Mouse (Mus musculus): Measurements from ENCODE around the gene Pank3. TPM values are rescaled to one million over a fixed set of nuclear protein-coding genes. Genes with fewer than 3 reads are reported as not detected.

Gene Pank3
- total and polyA plus RNA-seq, 3 experiments, result 12.0 to 20.7 (median 19.6) TPM

DNA sequence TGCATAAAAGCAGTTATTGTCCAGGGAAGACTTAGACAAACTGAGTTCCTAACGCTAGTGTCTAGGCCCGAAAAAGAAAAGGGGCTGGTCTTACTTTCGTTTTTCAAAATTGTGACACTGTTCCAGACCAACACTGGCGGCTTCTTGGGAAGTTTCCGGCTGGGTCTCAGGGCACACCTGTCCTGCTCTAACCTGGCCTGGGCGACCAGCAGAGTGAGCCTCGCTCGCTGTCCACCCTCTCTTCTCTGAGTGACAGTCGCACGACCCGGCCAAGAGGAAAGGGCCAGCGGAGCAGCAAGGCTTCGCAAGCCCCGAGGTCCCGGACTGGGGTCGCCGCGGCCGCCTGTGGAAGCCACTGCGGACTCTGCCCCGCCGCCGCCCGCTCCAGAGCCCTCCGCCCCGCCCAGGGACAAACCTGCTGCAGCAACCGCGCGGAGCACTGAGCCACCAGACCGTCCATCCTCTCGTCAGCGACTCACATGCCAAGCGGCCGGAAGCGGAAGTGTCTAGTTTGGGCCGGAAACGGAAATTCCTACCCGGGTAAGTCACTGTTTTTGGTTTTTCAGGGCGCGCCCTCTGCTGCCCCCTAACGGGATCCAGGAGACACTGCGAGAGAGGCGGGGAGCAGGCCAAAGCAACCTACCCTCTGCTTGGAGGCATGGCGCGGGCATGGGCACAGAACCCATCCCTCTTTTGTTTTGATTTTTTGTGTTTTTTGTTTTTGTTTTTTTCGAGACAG lies 64.9 kb downstream of the Pank3 start, which contains the start of gene Rars (continued):
- TF ChIP-seq USF2 (IDR thresholded peaks at IDR 0.05; ENCODE audit: borderline replicate concordance in 1 of 2, insufficient read depth in 1 of 2, low read depth in 1 of 2, low read length in 2 of 2) (no peak), MYC (IDR thresholded peaks at IDR 0.05; ENCODE audit: low read depth, low read length) (peak; percentile 87), TAL1 (IDR thresholded peaks at IDR 0.05; ENCODE audit: low read length) (no peak)

GRCm38 (mm10) chr11:35837156-35838126 lies 68.2 kb downstream of the Pank3 start:
- Histone ChIP-seq H3K27ac (ENCODE audit: control insufficient read depth, low read depth, low read length) (peak overlapping the region; percentile 26), H3K36me3 (ENCODE audit: control insufficient read depth in 1 of 2, insufficient read depth in 2 of 2, low read length in 2 of 2) (peaks cover 7 to 16% of the 10 kb centered on the region in 2 experiments), H3K27me3 (ENCODE audit: control insufficient read depth in 1 of 2, insufficient read depth in 2 of 2, low read length in 2 of 2) (no peaks in the 10 kb centered on the region), H3K9ac (ENCODE audit: control insufficient read depth, low read depth, low read length, poor library complexity, severe bottlenecking) (peak overlapping the region; percentile 61), H3K79me2 (ENCODE audit: control insufficient read depth, insufficient read depth, low read length, poor library complexity) (peaks cover 18% of the 10 kb centered on the region), H3K4me1 (ENCODE audit: control insufficient read depth in 1 of 2, insufficient read depth in 2 of 2, low read length in 2 of 2) (peaks cover 12 to 17% of the 10 kb centered on the region in 2 experiments), H3K9me3 (replicated peaks; ENCODE audit: insufficient read depth, low read length) (no peaks in the 10 kb centered on the region), H3K4me3 (ENCODE audit: control insufficient read depth in 1 of 2, insufficient read depth in 1 of 2, low read depth in 2 of 2, low read length in 2 of 2) (peak overlapping the region; percentile 44 to 84)
- TF ChIP-seq POLR2AphosphoS5 (IDR thresholded peaks at IDR 0.05; ENCODE audit: borderline replicate concordance, low read depth, low read length), result no peak
- peak; percentile 78; the same call in 1 of the 2 replicates for TF ChIP-seq MEF2A (IDR thresholded peaks at IDR 0.05; ENCODE audit: extremely low read depth, insufficient replicate concordance, low read depth, low read length, poor library complexity, severe bottlenecking)
- TF ChIP-seq ZKSCAN1 (IDR thresholded peaks at IDR 0.05; ENCODE audit: low read depth, low read length), result no peak
- TF ChIP-seq RCOR1 (IDR thresholded peaks at IDR 0.05; ENCODE audit: low read depth, low read length), result peak; percentile 50; the same call in 1 of the 2 replicates
- no peak for TF ChIP-seq TBP (IDR thresholded peaks at IDR 0.05; ENCODE audit: low read depth, low read length)
- TF ChIP-seq CTCF (IDR thresholded peaks at IDR 0.05 in 2 of 3, conservative IDR thresholded peaks at IDR 0.05 in 1 of 3; ENCODE audit: control insufficient read depth in 1 of 3, insufficient read depth in 1 of 3, low read depth in 2 of 3, low read length in 3 of 3, poor library complexity in 1 of 3, severe bottlenecking in 1 of 3), result peak; percentile 24 to 52 (median 50); a peak in 5 of 6 replicates
- TF ChIP-seq ZNF384 (IDR thresholded peaks at IDR 0.05; ENCODE audit: low read depth, low read length), result no peak
- TF ChIP-seq NELFE (IDR thresholded peaks at IDR 0.05; ENCODE audit: low read depth, low read length), result no peak
- no peak for TF ChIP-seq ZC3H11A (IDR thresholded peaks at IDR 0.05; ENCODE audit: low read depth, low read length)
- TF ChIP-seq TAL1 (IDR thresholded peaks at IDR 0.05; ENCODE audit: low read length), result no peak
- peak; percentile 60; the same call in 1 of the 2 replicates for TF ChIP-seq GATA1 (IDR thresholded peaks at IDR 0.05; ENCODE audit: low read depth, low read length)
- TF ChIP-seq POLR2A (IDR thresholded peaks at IDR 0.05; ENCODE audit: control insufficient read depth in 1 of 2, insufficient read depth in 1 of 2, low read depth in 1 of 2, low read length in 2 of 2, poor library complexity in 1 of 2), result no peak
- TF ChIP-seq ETS1 (IDR thresholded peaks at IDR 0.05; ENCODE audit: low read depth, low read length), result no peak
- no peak for TF ChIP-seq MAFK (IDR thresholded peaks at IDR 0.05; ENCODE audit: borderline replicate concordance, low read depth, low read length)
- no peak for TF ChIP-seq HCFC1 (IDR thresholded peaks at IDR 0.05; ENCODE audit: low read depth, low read length)
- TF ChIP-seq EP300 (IDR thresholded peaks at IDR 0.05; ENCODE audit: low read depth in 1 of 2, low read length in 2 of 2), result no peak
- TF ChIP-seq ELF1 (IDR thresholded peaks at IDR 0.05; ENCODE audit: low read depth, low read length), result no peak
- peak; percentile 21; the same call in 1 of the 2 replicates for TF ChIP-seq RAD21 (IDR thresholded peaks at IDR 0.05; ENCODE audit: low read depth, low read length)
- TF ChIP-seq MAZ (IDR thresholded peaks at IDR 0.05; ENCODE audit: low read depth, low read length), result no peak
- TF ChIP-seq GABPA (IDR thresholded peaks at IDR 0.05; ENCODE audit: low read depth, low read length), result no peak
- DNase-seq (ENCODE audit: low read depth, low spot score), result peak; percentile 62
